Mouse (Mus musculus) lung, postnatal 0 days (tissue): ENCODE results near the gene Wbp2.

Experiments used
- CTCF ChIP-seq: IDR thresholded peaks from 2 replicates; pipeline ENCODE4 v1.5.1; 2016; ENCODE audit warnings: antibody characterized with exemption, mild to moderate bottlenecking
- EP300 ChIP-seq: IDR thresholded peaks from 2 replicates; pipeline ENCODE4 v1.6.1; 2016; ENCODE audit warnings: antibody characterized with exemption, mild to moderate bottlenecking, control low read depth

DNA sequence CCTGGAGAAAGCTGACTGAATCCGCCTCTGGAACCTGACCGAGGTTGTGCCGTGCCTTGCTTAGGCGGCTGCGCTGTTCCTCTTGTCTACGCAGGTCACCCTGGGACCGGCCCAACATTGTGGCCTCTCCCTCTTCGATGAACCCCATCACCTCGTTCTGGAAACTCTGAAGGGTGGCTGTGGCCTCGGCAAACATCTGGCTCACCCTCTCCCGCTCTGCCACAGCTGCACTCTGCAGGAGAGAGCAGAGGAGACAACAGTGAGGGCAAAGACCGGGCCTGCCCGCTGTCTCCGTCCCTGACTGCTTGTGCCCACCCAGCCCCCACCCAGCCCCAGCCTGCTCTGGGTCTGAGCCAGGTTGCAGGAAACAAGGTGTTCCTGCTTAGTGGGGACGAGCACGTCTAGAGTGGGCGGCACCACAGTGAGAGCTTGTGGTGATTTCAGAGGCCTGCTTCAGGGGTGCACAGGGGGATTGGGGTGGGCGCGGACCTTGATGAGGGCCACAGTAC lies 21.0 kb upstream of the Wbp2 start:
- TF ChIP-seq CTCF (no peak), EP300 (no peak)
